Mouse (Mus musculus): ENCODE data around the gene Armh2. TPM values are rescaled to one million over a fixed set of nuclear protein-coding genes. Genes with fewer than 3 reads are reported as not detected.

Gene Armh2
- polyA plus RNA-seq, 1 experiment from 2014 or later, result not detected

DNA sequence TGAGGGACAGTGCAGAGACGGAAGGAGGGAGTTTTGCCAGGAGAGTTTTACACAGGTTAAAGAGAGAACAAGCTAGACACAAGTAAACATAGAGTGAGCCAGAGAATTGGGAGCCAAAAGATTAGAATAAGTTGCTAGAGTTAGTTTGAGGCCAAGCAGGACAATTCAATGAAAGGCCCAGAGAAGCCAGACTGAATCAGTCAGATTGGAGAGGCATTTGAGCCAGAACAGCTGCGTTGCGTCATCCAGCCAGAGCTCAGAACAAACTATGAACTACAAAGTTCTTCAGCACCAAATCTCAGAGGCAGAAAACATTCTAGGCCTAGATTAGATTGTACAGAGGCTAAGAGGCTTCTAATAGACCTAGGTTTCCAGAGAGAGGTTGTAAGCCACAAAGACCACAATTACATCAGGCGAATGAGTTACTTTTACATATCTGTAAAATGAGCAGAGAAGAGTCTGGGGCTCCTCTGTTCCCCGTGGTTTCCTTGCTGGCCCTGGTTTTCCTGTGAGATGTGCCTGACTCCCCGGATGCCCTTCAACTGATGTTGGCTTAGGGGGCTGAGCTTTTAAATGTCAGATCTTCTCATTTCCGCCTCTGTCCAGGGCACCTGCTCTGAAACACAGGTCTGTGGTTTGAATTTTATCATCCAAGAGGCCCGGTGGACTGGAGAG, 37.8 kb downstream of the Armh2 start:
- H3K27me3 ChIP-seq, result no peaks in the 10 kb centered on the region
- ATAC-seq (ENCODE audit: low read depth) (no peak), DNase-seq (no peak)
- no peak overlapping the region for H3K9ac ChIP-seq
- H3K4me2 ChIP-seq, result no peak overlapping the region
- H3K36me3 ChIP-seq, result no peaks in the 10 kb centered on the region
- no peak overlapping the region for H3K4me3 ChIP-seq (replicated peaks)
- WGBS (ENCODE audit: insufficient replicate concordance), result 50% methylated on average over 8 of the region's 8 CpGs
- no peak overlapping the region for H3K27ac ChIP-seq
- H3K4me1 ChIP-seq (replicated peaks), result no peaks in the 10 kb centered on the region
- no peaks in the 10 kb centered on the region for H3K9me3 ChIP-seq (replicated peaks)

DNA sequence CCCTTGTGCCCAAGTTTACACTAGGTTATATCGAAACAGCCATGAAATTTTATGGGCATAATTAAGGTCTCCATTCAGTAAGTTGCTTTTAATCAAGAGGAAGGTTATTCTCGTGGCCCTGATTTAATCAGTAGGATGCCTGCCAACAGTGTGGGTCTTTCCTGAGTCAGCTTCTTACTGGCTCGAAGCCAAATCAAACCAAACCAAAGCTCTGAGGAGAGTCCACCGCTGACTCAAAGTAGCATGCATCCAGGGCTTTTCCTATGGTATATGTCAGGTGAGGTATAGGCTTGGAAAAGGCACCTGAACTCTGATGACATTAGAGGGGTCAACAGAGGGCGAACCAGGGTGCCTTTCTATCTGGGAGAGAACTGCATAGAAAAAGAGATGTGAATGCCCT, 40.9 kb downstream of the Armh2 start:
- 61% methylated on average over 5 of the region's 5 CpGs for WGBS (ENCODE audit: insufficient replicate concordance)
- ATAC-seq (ENCODE audit: low read depth) (no peak), DNase-seq (no peak)
- Histone ChIP-seq H3K9ac (no peak overlapping the region), H3K9me3 (replicated peaks) (no peaks in the 10 kb centered on the region), H3K4me1 (replicated peaks) (peaks cover 2% of the 10 kb centered on the region; the same call in 1 of the 2 replicates), H3K27ac (no peak overlapping the region), H3K4me2 (no peak overlapping the region), H3K4me3 (replicated peaks) (no peak overlapping the region), H3K36me3 (no peaks in the 10 kb centered on the region), H3K27me3 (no peaks in the 10 kb centered on the region)

DNA sequence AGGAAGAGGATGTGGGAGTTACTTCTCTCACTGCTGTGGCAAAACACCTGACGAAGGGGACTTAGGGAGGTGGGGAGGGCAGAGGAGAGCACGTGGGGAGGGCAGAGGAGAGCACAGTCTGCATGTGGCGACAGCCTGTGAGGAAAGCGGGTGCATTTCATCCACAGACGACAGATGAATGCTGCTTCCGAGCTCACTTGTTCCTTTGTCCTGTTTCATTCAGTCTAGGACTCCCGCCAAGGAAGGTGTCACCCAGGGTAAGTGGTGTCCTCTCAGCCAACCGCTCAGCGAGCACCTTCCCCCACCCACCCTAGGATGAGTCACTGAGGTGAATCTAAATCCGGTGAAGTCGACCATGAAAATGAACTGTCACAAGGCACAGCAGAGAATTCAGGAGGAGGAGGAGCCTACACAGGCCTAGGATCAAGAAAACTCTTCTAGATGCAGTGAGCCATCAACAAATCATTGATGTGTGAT, 45.0 kb downstream of the Armh2 start:
- peaks cover 2% of the 10 kb centered on the region; the same call in 1 of the 2 replicates for H3K4me1 ChIP-seq (replicated peaks)
- DNase-seq, result no peak
- H3K27me3 ChIP-seq, result no peaks in the 10 kb centered on the region
- H3K4me2 ChIP-seq, result no peak overlapping the region
- no peak overlapping the region for H3K9ac ChIP-seq
- H3K4me3 ChIP-seq (replicated peaks), result no peak overlapping the region
- ATAC-seq (ENCODE audit: low read depth), result no peak
- H3K27ac ChIP-seq, result no peak overlapping the region
- no peaks in the 10 kb centered on the region for H3K36me3 ChIP-seq
- 45% methylated on average over 11 of the region's 11 CpGs for WGBS (ENCODE audit: insufficient replicate concordance)
- H3K9me3 ChIP-seq (replicated peaks), result no peaks in the 10 kb centered on the region

DNA sequence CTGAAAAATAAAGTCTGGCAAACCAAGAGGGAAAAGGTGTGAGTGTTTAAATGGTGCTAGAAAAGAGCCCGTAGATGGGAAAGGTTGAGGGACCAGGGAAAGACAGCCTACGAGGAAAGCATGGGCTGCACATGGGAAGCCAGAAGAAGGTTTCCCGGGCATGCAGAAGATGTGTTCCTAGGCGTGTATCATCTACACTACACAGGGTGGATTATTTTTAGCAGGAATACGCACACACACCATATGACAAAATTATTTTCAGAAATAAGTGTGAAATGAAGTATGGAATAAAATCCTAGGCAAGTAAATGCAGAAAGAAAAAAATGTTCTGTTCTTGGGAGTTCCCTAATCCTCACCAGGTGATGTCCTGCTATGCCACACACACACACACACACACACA, 46.4 kb downstream of the Armh2 start:
- no peak for DNase-seq
- Histone ChIP-seq H3K9me3 (replicated peaks) (no peaks in the 10 kb centered on the region), H3K4me3 (replicated peaks) (no peak overlapping the region), H3K27me3 (no peaks in the 10 kb centered on the region), H3K4me2 (no peak overlapping the region), H3K9ac (no peak overlapping the region), H3K36me3 (no peaks in the 10 kb centered on the region), H3K27ac (no peak overlapping the region), H3K4me1 (replicated peaks) (peaks cover 2% of the 10 kb centered on the region; the same call in 1 of the 2 replicates)
- 72% methylated on average over 5 of the region's 5 CpGs for WGBS (ENCODE audit: insufficient replicate concordance)
- no peak for ATAC-seq (ENCODE audit: low read depth)

DNA sequence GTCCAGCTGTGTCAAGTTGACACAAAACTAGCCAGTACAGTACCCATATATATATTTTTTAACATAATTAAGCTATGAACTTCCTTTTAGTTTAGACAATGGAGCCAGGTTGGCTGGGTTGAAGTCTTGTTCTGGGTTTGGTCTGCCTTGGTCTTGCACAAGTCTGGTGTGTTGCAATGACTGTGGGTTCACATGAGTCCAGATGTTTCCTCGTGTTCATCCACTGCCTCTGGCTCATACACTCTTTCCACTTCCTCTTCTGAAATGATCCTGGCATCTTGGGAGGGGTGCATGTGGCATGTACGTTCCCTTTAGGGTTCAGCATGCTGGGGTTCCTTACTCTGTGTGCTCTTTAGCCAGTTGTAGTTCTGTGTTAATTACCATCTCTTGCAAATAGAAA, 50.3 kb downstream of the Armh2 start:
- Histone ChIP-seq H3K27me3 (no peaks in the 10 kb centered on the region), H3K27ac (no peak overlapping the region), H3K36me3 (no peaks in the 10 kb centered on the region), H3K9ac (no peak overlapping the region), H3K4me1 (replicated peaks) (no peaks in the 10 kb centered on the region), H3K4me3 (replicated peaks) (no peak overlapping the region), H3K9me3 (replicated peaks) (no peaks in the 10 kb centered on the region), H3K4me2 (no peak overlapping the region)
- 11% methylated on average over 2 of the region's 2 CpGs for WGBS (ENCODE audit: insufficient replicate concordance)
- ATAC-seq (ENCODE audit: low read depth), result peak; percentile 39; the same call in 1 of the 2 replicates
- peak; percentile 23 for DNase-seq

DNA sequence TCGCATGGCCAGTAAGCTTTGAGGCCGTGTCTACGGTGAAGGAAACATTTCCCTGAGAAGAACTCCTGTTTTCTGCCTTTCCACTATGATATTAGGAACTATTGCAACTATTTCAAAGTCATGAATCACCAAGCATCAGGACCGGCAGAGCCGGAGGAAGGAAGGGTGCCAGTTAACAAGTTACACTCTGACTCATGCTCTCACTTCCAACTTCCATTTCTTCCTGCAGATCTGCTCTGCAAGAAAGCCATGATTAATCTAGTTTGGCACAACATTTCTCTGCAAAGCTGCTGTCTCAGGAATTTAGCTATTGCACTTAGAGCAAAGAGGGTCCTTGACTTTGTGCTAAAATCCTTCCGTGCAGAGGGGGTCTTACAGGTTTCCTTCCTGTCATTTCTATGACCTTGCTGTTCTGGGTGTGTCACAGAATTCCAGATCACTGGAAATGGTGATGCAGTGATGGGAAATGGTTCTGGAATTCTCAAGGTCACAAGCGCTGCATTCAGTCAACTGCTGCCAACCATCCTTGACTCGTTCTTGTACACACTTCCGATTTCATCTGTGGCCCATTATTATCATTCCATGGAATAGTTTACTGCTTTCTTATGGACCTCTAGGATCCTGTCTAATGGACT, 51.5 kb downstream of the Armh2 start:
- DNase-seq (no peak), ATAC-seq (ENCODE audit: low read depth) (no peak)
- Histone ChIP-seq H3K4me3 (replicated peaks) (no peak overlapping the region), H3K27me3 (no peaks in the 10 kb centered on the region), H3K4me2 (no peak overlapping the region), H3K9me3 (replicated peaks) (no peaks in the 10 kb centered on the region), H3K9ac (no peak overlapping the region), H3K4me1 (replicated peaks) (no peaks in the 10 kb centered on the region), H3K27ac (no peak overlapping the region), H3K36me3 (no peaks in the 10 kb centered on the region)
- WGBS (ENCODE audit: insufficient replicate concordance), result 63% methylated on average over 9 of the region's 9 CpGs

Other genes starting within 250 kb of the Armh2 start
- gene Ripor2, start 159.0 kb upstream of the Armh2 start, polyA plus RNA-seq (2015; fragmentation: Nextera tagmentation; extraction: Ambion mirVana), result 3.9 and 4.9 TPM in 2 replicates
- gene Gmnn, start 20.7 kb downstream of the Armh2 start, polyA plus RNA-seq (2015; fragmentation: Nextera tagmentation; extraction: Ambion mirVana), result 154 and 171 TPM in 2 replicates
- gene BC005537, start 60.4 kb downstream of the Armh2 start, polyA plus RNA-seq (2015; fragmentation: Nextera tagmentation; extraction: Ambion mirVana), result 9.5 and 9.6 TPM in 2 replicates
- 66.4 and 68.0 TPM in 2 replicates for gene Acot13, start 90.3 kb downstream of the Armh2 start, polyA plus RNA-seq (2015; fragmentation: Nextera tagmentation; extraction: Ambion mirVana)
- gene Tdp2, start 90.4 kb downstream of the Armh2 start, polyA plus RNA-seq (2015; fragmentation: Nextera tagmentation; extraction: Ambion mirVana), result 29.4 and 36.7 TPM in 2 replicates
- gene D130043K22Rik, start 103.9 kb downstream of the Armh2 start, polyA plus RNA-seq (2015; fragmentation: Nextera tagmentation; extraction: Ambion mirVana), result 0.13 and 0.16 TPM in 2 replicates
- 2.5 and 3.0 TPM in 2 replicates for gene Aldh5a1, start 196.4 kb downstream of the Armh2 start, polyA plus RNA-seq (2015; fragmentation: Nextera tagmentation; extraction: Ambion mirVana)
- 2.8 and 3.4 TPM in 2 replicates for gene Gpld1, start 201.9 kb downstream of the Armh2 start, polyA plus RNA-seq (2015; fragmentation: Nextera tagmentation; extraction: Ambion mirVana)

Data from liver, embryonic 13.5 days (tissue).